Mouse (Mus musculus): ENCODE results near the gene Cic. TPM values are rescaled to one million over a fixed set of nuclear protein-coding genes. Genes with fewer than 3 reads are reported as not detected.

Cic gene
- polyA plus RNA-seq, 1 experiment from 2014 or later: 34.2 TPM

- no peak overlapping the region for H3K9ac ChIP-seq (ENCODE audit: low read length)
- WGBS: 61% methylated on average over 17 of the region's 17 CpGs
- peaks cover 17% of the 10 kb centered on the region for H3K27me3 ChIP-seq (ENCODE audit: control insufficient read depth, insufficient read depth, low read length)
Observed at GRCm38 (mm10) chr7:25308702-25309318, 41.3 kb downstream of the Cic start.

GRCm38 (mm10) chr7:25309425-25309824 is 41.9 kb downstream of the Cic start:
- DNase-seq (ENCODE audit: low spot score) (no peak), ATAC-seq (ENCODE audit: insufficient number of reproducible peaks, low FRiP score, low TSS enrichment, low read depth) (no peak)
- peaks cover 8% of the 10 kb centered on the region; the same call in 1 of the 2 replicates for H3K4me1 ChIP-seq (ENCODE audit: control insufficient read depth, insufficient read depth, low read length)
- 85% methylated on average over 9 of the region's 9 CpGs for WGBS
- H3K4me2 ChIP-seq (ENCODE audit: low read depth, severe bottlenecking): no peak overlapping the region
- peaks cover 23% of the 10 kb centered on the region for H3K27me3 ChIP-seq (ENCODE audit: control insufficient read depth, insufficient read depth, low read length)
- H3K4me3 ChIP-seq (ENCODE audit: low read depth, low read length): no peak overlapping the region
- no peak overlapping the region for H3K9ac ChIP-seq (ENCODE audit: low read length)
- no peak overlapping the region for H3K27ac ChIP-seq (replicated peaks; ENCODE audit: low read depth, low read length)
- H3K36me3 ChIP-seq (ENCODE audit: control insufficient read depth, insufficient read depth, low read length): no peaks in the 10 kb centered on the region
- no peaks in the 10 kb centered on the region for H3K9me3 ChIP-seq (ENCODE audit: control insufficient read depth, low read length)

More at GRCm38 (mm10) chr7:25308702-25309318, 41.3 kb downstream of the Cic start:
- H3K4me1 ChIP-seq (ENCODE audit: control insufficient read depth, insufficient read depth, low read length): peaks cover 8% of the 10 kb centered on the region; the same call in 1 of the 2 replicates
- H3K36me3 ChIP-seq (ENCODE audit: control insufficient read depth, insufficient read depth, low read length): no peaks in the 10 kb centered on the region
- H3K4me2 ChIP-seq (ENCODE audit: low read depth, severe bottlenecking): no peak overlapping the region
- ATAC-seq (ENCODE audit: insufficient number of reproducible peaks, low FRiP score, low TSS enrichment, low read depth) (no peak), DNase-seq (ENCODE audit: low spot score) (no peak)
- H3K9me3 ChIP-seq (ENCODE audit: control insufficient read depth, low read length): no peaks in the 10 kb centered on the region
- no peak overlapping the region for H3K4me3 ChIP-seq (ENCODE audit: low read depth, low read length)
- H3K27ac ChIP-seq (replicated peaks; ENCODE audit: low read depth, low read length): no peak overlapping the region

GRCm38 (mm10) chr7:25311193-25311592 is 43.7 kb downstream of the Cic start:
- no peak overlapping the region for H3K27ac ChIP-seq (replicated peaks; ENCODE audit: low read depth, low read length)
- H3K9ac ChIP-seq (ENCODE audit: low read length): no peak overlapping the region
- H3K27me3 ChIP-seq (ENCODE audit: control insufficient read depth, insufficient read depth, low read length): peaks cover 37% of the 10 kb centered on the region
- 83% methylated on average over 11 of the region's 11 CpGs for WGBS
- no peaks in the 10 kb centered on the region for H3K36me3 ChIP-seq (ENCODE audit: control insufficient read depth, insufficient read depth, low read length)
- no peak overlapping the region for H3K4me3 ChIP-seq (ENCODE audit: low read depth, low read length)
- DNase-seq (ENCODE audit: low spot score) (no peak), ATAC-seq (ENCODE audit: insufficient number of reproducible peaks, low FRiP score, low TSS enrichment, low read depth) (no peak)
- no peak overlapping the region for H3K4me2 ChIP-seq (ENCODE audit: low read depth, severe bottlenecking)
- H3K9me3 ChIP-seq (ENCODE audit: control insufficient read depth, low read length): no peaks in the 10 kb centered on the region
- peaks cover 12% of the 10 kb centered on the region for H3K4me1 ChIP-seq (ENCODE audit: control insufficient read depth, insufficient read depth, low read length)

GRCm38 (mm10) chr7:25313325-25313724 is 45.8 kb downstream of the Cic start:
- Histone ChIP-seq H3K4me3 (ENCODE audit: low read depth, low read length) (no peak overlapping the region), H3K4me1 (ENCODE audit: control insufficient read depth, insufficient read depth, low read length) (peaks cover 18% of the 10 kb centered on the region), H3K27ac (replicated peaks; ENCODE audit: low read depth, low read length) (no peak overlapping the region), H3K27me3 (ENCODE audit: control insufficient read depth, insufficient read depth, low read length) (peaks cover 30% of the 10 kb centered on the region), H3K4me2 (ENCODE audit: low read depth, severe bottlenecking) (no peak overlapping the region), H3K36me3 (ENCODE audit: control insufficient read depth, insufficient read depth, low read length) (no peaks in the 10 kb centered on the region), H3K9ac (ENCODE audit: low read length) (no peak overlapping the region), H3K9me3 (ENCODE audit: control insufficient read depth, low read length) (no peaks in the 10 kb centered on the region)
- DNase-seq (ENCODE audit: low spot score) (no peak), ATAC-seq (ENCODE audit: insufficient number of reproducible peaks, low FRiP score, low TSS enrichment, low read depth) (no peak)
- WGBS: 56% methylated on average over 7 of the region's 7 CpGs

- DNase-seq (ENCODE audit: low spot score) (peak; percentile 35), ATAC-seq (ENCODE audit: insufficient number of reproducible peaks, low FRiP score, low TSS enrichment, low read depth) (no peak)
- Histone ChIP-seq H3K9ac (ENCODE audit: low read length) (peak overlapping the region; percentile 34; the same call in 1 of the 2 replicates), H3K4me2 (ENCODE audit: low read depth, severe bottlenecking) (peak overlapping the region; percentile 83), H3K27ac (replicated peaks; ENCODE audit: low read depth, low read length) (no peak overlapping the region), H3K9me3 (ENCODE audit: control insufficient read depth, low read length) (no peaks in the 10 kb centered on the region), H3K36me3 (ENCODE audit: control insufficient read depth, insufficient read depth, low read length) (no peaks in the 10 kb centered on the region), H3K27me3 (ENCODE audit: control insufficient read depth, insufficient read depth, low read length) (peaks cover 30% of the 10 kb centered on the region), H3K4me3 (ENCODE audit: low read depth, low read length) (peak overlapping the region; percentile 34), H3K4me1 (ENCODE audit: control insufficient read depth, insufficient read depth, low read length) (peaks cover 18% of the 10 kb centered on the region)
- WGBS: 2% methylated on average over 47 of the region's 51 CpGs
Observed at GRCm38 (mm10) chr7:25314606-25315305, 47.3 kb downstream of the Cic start.

- no peaks in the 10 kb centered on the region for H3K36me3 ChIP-seq (ENCODE audit: control insufficient read depth, insufficient read depth, low read length)
- H3K9me3 ChIP-seq (ENCODE audit: control insufficient read depth, low read length): no peaks in the 10 kb centered on the region
- H3K4me2 ChIP-seq (ENCODE audit: low read depth, severe bottlenecking): peak overlapping the region; percentile 83
- peak; percentile 43 for DNase-seq (ENCODE audit: low spot score)
- ATAC-seq (ENCODE audit: insufficient number of reproducible peaks, low FRiP score, low TSS enrichment, low read depth): no peak
- WGBS: under 1% methylated on average over 58 of the region's 69 CpGs
- peak overlapping the region; percentile 43; the same call in 1 of the 2 replicates for H3K9ac ChIP-seq (ENCODE audit: low read length)
- peak overlapping the region; percentile 34 for H3K4me3 ChIP-seq (ENCODE audit: low read depth, low read length)
- H3K4me1 ChIP-seq (ENCODE audit: control insufficient read depth, insufficient read depth, low read length): peaks cover 18% of the 10 kb centered on the region
- H3K27me3 ChIP-seq (ENCODE audit: control insufficient read depth, insufficient read depth, low read length): peaks cover 30% of the 10 kb centered on the region
- H3K27ac ChIP-seq (replicated peaks; ENCODE audit: low read depth, low read length): no peak overlapping the region
Observed at GRCm38 (mm10) chr7:25315306-25316041, 48.0 kb downstream of the Cic start.

- peak within 1 kb of the TSS; percentile 76 for H3K27ac ChIP-seq (replicated peaks; ENCODE audit: low read depth, low read length)
- H3K4me1 ChIP-seq (ENCODE audit: control insufficient read depth, insufficient read depth, low read length): peaks cover 24% of the 10 kb centered on the region
- peak within 1 kb of the TSS; percentile 66 for H3K4me3 ChIP-seq (ENCODE audit: low read depth, low read length)
- no peaks in the 10 kb centered on the region for H3K9me3 ChIP-seq (ENCODE audit: control insufficient read depth, low read length)
- H3K9ac ChIP-seq (ENCODE audit: low read length): peak within 1 kb of the TSS; percentile 85
- ATAC-seq (ENCODE audit: insufficient number of reproducible peaks, low FRiP score, low TSS enrichment, low read depth): peak; percentile 98
- peaks cover 30% of the 10 kb centered on the region for H3K27me3 ChIP-seq (ENCODE audit: control insufficient read depth, insufficient read depth, low read length)
- DNase-seq (ENCODE audit: low spot score): peak; percentile 97
- H3K36me3 ChIP-seq (ENCODE audit: control insufficient read depth, insufficient read depth, low read length): no peaks in the 10 kb centered on the region
- H3K4me2 ChIP-seq (ENCODE audit: low read depth, severe bottlenecking): peak within 1 kb of the TSS; percentile 99
- under 1% methylated on average over 52 of the region's 52 CpGs for WGBS
Observed at GRCm38 (mm10) chr7:25316532-25317445, 49.3 kb downstream of the Cic start, which contains the start of gene Megf8. Megf8 (plus strand) TSS chr7:25317164.

Measured in limb, embryonic 11.5 days (tissue).